Mouse (Mus musculus) spleen, adult 2 months (tissue): Measurements from ENCODE around the gene Irs1.

Experiments used
- CTCF ChIP-seq: fragments of 200-500 bp; IDR thresholded peaks from 2 replicates; pipeline ENCODE4 v1.5.1; 2011; ENCODE audit warnings: mild to moderate bottlenecking, inconsistent platforms; ENCODE audit not compliant: insufficient read depth, insufficient read length, insufficient replicate concordance; ENCODE audit errors: extremely low read depth
- POLR2A ChIP-seq: fragments of 200-500 bp; IDR thresholded peaks from 2 replicates; pipeline ENCODE4 v1.6.1; 2011; ENCODE audit warnings: low read depth, low read length, inconsistent platforms

DNA sequence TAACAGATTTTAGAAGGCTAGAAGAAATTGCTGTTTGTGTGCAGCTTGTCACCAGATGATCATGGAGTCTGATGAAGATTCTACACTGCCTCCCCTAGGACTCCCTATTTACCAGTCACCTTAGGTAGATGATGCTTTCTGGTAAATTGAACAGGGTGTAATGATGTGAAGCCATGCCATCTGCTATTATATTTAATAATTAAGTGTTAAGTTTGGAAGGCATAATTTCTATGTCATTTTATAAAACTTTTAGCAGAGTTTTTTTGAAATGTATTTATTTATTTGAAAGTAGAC is 38.7 kb upstream of the Irs1 start:
- no peak for TF ChIP-seq CTCF
- TF ChIP-seq POLR2A = no peak
